Mouse (Mus musculus) Muller cell, postnatal 12 days (primary cell): ENCODE data around the gene Rnf144a.
"Not testable (repeated sequence)": the region's sequence is repeated elsewhere in the genome, so short reads cannot be mapped to it uniquely, and the experiment has no call there.

Source experiments
- DNase-seq: peaks from one replicate; pipeline ENCODE4 v3.0.0-alpha.2; 2015; ENCODE audit errors: inconsistent ontology term

Gene Rnf144a

DNA sequence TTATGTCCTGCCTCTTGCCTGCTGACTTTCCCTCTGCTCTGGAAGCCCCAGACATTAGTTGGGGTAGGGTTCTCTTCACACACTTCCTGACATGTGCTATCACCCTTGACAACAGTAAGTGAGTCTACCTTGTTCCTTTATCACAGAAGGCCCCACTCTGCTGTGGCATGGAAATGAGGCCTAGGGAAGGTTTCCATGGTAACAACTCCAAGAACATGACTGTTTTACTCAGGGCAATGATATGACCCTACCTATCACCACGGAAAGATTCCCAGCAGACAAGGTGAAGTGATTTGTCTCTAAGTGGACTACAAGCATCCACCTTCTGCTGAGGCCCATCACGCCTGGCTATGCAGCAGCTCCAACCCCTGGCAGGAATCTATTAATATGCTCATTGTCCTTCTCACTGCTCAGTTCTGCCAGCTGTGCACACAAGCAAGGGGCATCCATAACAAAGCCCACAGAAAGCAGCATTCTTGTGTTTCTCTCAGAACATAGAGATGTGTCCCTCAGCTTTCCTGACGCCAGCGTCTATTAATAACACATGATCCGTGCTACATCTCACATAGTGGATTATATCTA lies 91.2 kb downstream of the Rnf144a start:
- no peak for DNase-seq

DNA sequence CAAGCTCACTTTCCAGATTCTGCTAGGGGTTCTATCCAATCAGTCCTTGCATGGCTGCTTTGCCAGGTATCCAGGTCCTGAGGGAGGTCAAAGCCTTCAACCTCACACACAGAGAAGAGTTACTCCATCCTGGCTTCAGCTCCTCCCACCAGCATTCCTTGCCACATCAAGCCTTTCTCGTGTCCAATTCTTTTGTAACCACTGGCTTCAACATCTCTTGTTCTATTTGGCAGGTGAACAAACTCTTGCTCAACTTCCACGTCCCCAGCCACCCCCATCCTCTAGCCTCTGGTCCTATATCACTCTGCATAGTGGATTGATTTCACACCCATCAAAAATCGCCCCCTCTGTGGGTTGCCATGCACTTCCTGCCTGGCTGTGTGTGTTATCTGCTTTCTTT lies 98.8 kb downstream of the Rnf144a start:
- peak; percentile 51 for DNase-seq

DNA sequence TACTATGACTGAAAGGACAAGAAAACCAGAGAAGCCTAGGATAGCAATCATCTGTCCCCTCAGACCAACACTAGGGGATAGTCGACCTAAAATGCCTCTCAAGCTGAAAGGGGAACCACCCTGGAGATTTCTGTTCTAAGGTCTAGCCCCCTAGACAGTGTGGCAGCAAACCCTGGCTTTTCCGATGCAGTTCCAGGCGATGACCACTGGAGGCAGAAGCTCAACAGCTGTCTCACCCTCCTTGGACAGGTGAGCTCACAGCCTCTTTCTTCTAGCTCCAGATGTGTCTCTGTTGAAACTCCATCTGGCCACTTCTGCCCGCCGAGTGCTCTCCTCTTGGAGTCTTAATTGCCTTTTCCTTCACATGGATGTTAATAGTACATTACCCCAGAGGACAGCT lies 100.1 kb downstream of the Rnf144a start:
- DNase-seq, result no peak

DNA sequence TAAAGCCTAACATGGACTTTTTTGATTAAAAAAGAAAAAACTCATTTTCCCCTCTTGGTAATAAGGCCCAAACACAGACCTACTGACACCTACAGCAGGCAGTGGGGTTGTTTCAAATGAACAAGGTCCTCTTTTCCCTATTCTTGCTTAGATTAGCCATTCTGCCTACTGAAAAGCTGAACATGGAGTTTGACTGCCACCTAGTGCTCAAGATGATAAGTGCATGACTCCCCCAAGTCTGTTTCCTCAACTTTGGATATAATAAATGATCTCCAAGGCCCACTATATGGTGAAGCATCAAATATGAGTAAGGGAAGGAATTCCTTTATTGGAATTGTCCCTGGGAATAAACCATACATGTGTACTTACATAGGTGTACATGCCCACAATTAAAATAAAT lies 103.5 kb downstream of the Rnf144a start:
- DNase-seq, result peak; percentile 20

DNA sequence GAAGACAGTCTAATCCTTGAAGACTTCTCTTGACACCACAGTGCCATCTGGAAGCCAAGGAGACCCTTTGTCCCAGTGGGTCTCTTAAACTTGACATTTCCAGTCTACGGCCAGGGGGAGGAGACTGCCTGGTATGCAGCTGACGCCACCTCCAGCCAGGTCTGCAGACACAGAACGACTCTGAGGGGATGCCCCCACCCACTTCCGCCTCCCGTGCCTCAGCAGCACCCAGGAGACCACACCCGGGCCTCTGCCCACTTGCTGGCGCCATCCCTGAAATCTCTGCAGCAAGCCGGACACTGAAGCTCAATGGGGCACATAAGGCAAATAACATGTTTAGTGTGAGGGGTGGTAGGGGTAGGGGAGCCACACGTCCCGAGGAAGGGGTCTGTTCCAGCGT lies 104.8 kb downstream of the Rnf144a start:
- no peak for DNase-seq

- DNase-seq, result peak; percentile 89
Measured at GRCm38 (mm10) chr12:26302886-26303285, 112.2 kb downstream of the Rnf144a start.

- no peak for DNase-seq
Measured at GRCm38 (mm10) chr12:26299515-26300090, 115.5 kb downstream of the Rnf144a start.

DNA sequence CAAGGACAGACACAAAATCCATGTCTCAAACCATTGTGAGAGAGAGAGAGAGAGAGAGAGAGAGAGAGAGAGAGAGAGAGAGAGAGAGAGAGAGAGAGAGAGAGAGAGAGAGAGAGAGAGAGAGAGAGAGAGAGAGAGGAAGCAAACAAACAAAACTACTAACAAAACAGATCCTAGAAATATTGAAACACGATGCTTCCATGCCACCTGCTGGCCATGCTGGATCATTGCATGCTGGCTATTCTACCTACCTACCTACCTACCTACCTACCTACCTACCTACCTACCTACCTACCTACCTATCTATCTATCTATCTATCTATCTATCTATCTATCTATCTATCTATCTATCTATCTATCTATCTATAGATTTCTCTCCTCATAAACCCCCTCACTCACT lies 119.1 kb downstream of the Rnf144a start:
- not testable (repeated sequence) for DNase-seq

GRCm38 (mm10) chr12:26289200-26289599 lies 125.9 kb downstream of the Rnf144a start:
- DNase-seq, result no peak

GRCm38 (mm10) chr12:26288347-26288746 lies 126.7 kb downstream of the Rnf144a start:
- DNase-seq, result no peak

DNA sequence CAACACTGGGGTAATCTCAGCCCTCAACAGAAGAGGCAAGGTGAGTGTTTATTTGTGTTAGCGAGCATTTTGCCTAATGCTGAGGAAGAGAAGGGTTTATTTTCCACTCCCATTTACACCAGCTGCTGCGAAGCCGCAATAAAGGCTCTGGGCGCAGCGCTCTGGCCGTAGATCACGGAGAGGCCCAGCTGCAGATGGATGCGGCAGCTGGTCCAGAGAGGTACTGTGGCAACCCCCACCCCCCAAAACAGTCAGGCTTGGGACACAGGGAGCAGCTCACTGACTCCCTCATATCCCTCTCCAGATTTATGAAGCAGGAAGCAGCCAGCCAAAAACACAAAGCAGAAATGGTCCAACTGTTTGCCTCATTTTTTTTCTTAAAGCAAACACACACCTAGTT lies 129.1 kb downstream of the Rnf144a start:
- no peak for DNase-seq

DNA sequence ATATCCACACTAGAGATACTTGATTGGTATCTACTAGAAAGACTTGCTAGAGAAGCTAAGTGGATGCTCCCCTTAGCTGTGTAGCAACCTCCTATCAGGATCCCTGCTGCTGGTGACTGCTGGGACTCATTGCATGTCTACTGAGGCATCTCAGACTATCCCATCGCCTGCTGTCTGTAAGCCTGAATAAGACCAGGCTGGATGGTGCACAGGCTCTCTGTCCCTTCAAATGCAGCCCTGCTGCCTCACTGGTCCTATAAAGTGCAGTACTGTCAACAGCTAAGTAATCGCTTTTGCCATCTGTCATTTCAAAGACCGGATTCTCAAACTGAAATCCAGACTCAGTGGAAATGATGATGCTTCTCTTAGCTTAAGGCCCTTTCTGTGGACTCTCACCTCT lies 129.6 kb downstream of the Rnf144a start:
- DNase-seq, result no peak

GRCm38 (mm10) chr12:26280719-26281480 lies 134.2 kb downstream of the Rnf144a start:
- no peak for DNase-seq

GRCm38 (mm10) chr12:26277002-26277669 lies 137.9 kb downstream of the Rnf144a start:
- peak; percentile 40 for DNase-seq

DNA sequence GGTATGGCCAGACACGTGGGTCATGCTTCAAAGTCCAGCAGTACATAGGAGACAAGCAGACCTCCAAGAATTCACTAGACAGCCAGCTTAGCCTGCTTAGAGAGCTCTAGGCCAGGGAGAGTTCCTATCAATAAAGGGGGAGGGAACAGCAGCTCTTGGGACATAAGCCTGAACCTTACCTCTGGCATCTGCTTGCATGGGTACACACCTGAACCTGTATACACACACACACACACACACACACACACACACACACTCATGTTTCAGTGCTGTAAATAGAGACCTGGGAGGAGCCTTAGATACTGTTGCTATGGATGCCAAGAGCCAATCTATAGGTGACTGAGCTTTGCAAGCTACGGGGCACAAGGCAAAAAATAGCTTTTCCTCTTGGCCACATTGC lies 138.5 kb downstream of the Rnf144a start:
- DNase-seq, result no peak
